Mouse (Mus musculus): ENCODE data around the gene Slc13a5.

The Slc13a5 gene

DNA sequence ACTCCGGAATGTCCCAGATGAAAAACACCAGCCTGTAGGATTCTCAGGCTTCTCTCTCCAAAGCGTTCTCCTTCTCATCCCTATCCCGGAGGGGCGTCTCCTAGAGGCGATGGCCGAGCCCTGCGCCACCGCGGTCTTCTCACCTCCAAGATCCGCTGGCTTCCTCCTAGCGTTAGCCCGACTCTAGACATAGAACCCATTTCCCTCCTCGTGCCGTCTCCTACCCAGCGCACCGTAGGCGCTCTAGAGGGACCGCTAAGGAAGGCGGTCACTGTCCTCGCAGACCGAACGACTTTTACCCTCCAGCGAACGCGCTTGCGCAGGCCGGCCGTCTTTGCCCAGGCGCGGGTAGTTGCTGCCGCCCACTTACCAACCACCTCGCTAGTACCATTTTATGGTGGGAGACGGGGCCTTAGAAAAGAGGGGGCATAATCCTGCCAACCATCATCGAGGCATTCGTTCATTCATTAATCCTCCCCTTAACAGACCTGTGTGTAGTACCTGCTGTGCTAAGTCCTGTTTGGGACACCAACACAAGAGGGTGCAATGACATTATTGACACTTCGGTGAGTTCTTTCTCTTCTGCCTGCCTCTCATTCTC, at the start of gene Slc13a5:
Slc13a5 (minus strand) TSS at position 263 of the 601 bp plus-strand sequence.
- no peak for DNase-seq (ENCODE audit: low spot score)

DNA sequence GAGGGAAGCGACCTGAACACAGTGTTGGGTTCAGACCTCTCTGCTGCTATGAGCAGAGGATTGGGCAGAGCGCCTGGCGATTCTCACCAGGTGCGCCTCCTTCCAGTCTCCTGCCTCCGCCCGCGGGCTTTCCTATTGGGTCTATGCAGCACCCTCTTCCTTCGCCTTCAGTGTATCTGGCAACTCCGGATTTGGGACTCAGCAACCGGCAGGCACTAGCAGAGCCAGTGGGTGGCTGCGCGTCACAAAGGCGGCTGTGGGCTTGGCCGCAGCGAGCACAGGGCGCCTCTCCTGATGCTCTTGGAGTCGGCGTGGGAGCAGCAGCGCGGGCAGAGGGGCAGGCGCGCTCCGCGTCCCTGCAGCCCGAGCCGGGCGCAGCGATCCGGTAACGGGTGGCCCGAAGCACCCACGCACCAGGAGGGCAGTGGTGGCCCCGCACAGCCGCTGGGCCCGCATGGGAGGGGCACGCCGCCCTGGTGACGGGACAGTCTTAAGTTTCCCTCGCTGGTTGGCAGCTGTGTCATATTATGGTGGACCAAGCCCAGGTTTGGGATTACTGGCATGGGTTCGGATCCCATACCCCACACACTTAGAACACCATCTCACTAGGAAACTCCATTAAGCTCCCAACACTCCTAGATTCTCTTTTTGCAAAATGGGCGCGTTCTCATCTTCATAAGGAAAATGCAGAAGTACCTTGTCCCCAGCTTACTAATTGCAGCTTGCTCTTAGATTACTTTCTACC, 47.3 kb upstream of the Slc13a5 start, which contains the start of gene Fbxo39:
Fbxo39 (plus strand) TSS at position 294 of the 745 bp plus-strand sequence.
- no peak for DNase-seq (ENCODE audit: low spot score)

DNA sequence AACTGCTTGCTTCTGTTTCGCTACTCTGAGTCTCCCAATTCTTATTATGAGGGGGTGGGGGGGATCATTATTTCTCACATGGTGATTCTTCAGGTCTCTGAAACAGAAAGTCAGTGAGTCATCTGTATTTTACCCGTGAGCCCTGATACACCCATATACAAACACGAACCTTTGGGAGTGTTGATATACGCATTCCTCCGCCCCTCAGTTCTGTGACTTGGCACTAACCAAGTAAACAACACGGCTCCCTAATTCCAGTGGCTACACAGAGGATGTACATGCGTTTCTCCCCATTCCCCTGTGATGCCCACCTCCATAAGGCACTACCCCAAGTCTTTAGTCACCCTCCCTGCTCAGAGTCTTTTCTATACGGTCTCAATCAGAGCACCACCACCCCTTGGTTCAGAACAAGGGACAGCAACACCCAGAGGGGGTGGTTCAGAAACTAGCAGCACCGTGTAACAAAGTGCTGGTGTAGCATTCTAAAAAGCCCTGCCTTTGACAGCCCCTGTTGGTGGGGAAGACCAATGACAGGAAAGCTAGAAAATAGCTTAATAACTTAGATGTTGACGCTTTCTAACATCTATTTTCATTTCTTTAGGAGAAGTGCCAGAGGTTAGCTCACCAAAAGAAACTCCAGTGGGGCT, 44.5 kb upstream of the Slc13a5 start:
- DNase-seq (ENCODE audit: low spot score), result no peak

DNA sequence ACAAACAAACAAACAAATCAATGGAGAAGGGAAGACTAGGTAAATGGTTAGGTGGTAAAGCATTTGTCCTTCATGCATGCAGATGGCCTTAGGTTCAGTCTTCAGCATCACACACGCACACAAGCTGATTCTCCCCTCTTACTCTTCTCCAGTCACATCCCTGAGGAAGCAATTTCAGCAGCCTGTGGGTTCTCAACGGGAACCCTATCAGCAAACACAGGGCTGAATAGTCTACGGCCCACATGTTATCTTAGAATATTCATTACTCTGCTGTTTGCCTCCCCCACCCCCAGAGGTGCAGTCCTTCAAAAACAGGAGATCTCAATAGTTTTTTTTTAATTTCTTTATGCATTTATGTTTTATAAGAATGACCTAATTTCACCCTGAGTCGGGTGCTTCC, 43.5 kb upstream of the Slc13a5 start:
- DNase-seq (ENCODE audit: low spot score), result no peak

DNA sequence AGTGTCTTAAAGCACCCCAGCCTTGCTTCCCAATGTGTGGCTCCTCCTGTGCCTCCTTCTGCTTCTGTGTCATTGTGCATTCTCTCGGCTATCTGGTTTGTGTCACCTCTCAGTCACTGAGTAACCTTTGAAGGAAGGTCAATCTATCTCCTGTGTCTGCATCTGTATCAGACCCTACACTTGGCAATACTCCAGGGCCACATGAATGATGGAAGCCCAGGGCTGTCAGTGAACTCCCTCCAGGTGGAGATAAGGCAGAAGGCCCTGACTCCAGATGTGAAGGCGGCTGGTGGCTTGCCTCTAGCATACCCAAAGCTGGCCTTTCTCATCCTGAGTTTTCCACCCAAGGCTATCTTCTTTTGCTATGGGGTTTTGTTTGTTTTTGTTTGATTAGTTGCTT, 42.0 kb upstream of the Slc13a5 start:
- no peak for DNase-seq (ENCODE audit: low spot score)

DNA sequence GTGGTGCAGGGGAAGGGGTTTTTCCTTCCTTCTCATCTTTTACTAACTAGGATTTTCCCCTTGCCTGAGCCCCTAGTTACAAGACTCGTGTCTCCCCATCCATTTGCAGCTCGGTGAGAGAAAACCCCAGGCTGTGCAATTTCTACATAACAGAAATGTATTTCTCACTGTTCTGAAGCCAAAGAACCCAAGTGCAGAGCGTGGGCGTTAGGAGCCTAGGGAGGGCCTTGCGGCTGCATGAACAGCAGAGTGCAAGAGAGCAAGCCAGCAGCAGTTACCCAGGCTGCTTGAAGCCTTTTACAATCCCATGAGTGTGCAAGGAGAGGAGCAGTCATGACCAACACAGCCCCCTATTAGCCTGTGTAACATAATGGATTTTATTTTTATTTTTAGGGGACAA, 40.4 kb upstream of the Slc13a5 start:
- no peak for DNase-seq (ENCODE audit: low spot score)

DNA sequence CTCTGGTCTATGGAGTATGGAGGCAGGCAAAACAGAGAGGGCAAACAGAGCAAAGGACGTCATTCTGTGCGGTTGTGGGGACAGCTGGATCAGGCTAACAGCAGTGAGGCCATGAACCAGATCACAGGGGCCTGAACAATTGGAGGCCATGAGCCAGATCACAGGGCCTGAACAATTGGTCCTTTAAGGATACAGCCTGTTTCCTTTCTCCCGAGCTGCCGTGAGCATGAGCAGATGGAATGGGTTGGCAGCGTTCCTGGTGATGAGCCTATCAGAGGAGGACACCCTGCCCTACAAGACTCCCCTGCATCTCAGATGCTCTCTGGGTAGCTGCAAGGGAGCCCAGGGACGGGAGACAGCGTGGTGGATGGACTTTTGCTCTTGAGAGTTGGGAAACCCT, 35.2 kb upstream of the Slc13a5 start:
- DNase-seq (ENCODE audit: low spot score), result peak; percentile 59

DNA sequence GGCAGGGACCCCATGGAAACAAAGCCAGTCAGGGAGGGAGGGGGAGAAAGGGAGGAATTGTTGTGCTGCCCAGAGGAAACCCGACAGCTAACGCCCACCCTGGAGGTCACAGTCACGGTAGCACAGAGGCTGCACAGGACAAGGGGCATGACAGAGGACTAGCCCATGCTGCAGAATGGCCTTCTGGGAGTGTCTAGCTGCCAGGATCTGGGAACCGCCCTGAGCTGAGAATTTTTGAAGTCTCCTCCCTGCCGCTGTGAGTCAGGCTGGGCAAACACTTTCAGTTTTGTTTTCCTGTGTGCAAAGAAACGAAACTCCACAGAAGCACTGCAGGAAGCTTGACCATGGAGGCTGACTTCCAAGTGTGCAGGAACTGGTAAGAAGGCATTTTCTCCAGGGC, 34.3 kb upstream of the Slc13a5 start, which contains the start of gene Xaf1:
Xaf1 (plus strand) TSS at position 296 of the 400 bp plus-strand sequence.
- peak; percentile 89 for DNase-seq (ENCODE audit: low spot score)

DNA sequence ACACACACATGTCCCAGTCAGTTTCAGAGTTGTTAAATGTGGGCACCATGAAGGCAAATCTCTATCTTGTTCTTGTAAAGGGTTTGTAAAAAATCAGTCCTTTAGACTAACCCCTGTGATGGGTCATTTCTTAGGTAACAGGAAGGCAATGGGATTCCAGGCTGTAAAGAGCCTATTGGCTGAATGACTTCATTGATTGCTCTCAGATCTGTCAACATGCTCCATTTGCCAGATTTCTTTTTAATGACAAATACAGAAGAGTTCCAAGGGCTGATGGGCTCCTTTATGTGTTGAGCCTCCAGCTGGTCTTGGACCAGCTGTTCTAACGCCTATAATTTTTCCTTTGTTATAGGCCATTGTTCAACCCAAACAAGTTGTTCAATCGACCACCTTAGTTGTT, 26.1 kb upstream of the Slc13a5 start:
- no peak for DNase-seq (ENCODE audit: low spot score)

DNA sequence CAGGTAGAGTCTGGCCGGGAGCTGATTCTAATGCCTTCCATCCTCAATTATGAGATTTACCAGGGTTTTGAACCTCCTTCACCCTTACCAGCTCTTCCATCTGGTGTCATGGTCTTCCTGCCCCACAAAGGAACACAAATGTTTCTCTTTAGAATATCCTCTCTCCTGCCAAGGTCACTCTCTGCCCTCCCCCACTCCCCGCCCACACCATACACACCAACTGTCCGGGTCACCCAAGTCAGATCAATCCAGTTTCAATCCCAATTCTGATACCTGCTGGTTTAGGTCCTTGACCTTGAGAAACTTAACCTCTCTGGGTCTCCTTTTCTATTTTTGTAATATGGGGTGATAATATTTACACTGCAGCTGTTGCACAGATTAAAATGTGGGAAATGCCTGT, 20.5 kb upstream of the Slc13a5 start:
- no peak for DNase-seq (ENCODE audit: low spot score)

DNA sequence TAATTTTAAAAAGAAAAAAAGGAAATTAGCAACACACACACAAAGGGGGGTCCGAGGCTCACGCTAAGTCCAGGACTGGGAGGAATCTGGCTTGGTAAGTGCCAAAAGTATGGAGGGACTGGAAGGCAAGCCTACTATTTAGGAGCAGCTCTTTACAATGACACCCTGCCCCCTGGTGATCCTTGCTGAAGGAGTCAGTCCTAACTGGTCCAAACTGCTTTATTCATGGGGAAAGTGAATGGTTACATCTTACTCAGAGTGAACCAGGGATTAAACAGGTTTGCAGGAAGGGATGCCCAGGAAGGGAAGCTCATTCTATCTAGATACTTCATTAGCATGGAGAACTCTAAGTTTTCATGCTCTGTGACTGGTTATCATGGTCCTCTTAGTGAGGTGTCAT, 20.1 kb upstream of the Slc13a5 start:
- no peak for DNase-seq (ENCODE audit: low spot score)

DNA sequence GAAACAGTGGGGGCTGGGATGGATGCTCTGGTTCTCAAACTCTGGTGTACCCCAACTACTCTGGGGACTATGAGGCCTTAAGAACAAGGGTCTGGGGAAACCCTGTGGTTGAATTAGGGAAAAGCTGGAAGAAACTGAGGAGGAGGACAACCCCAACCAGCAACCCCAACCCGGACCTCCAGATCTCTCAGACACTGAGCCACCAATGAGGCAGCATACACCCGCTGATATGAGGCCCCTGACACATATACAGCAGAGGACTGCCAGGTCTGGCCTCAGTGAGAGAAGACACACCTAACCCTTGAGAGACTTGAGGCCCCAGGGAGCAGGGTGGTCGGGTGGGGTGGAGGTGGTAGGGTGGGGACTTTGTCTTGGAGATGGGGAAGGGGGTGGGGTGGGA, 19.6 kb upstream of the Slc13a5 start:
- no peak for DNase-seq (ENCODE audit: low spot score)

DNA sequence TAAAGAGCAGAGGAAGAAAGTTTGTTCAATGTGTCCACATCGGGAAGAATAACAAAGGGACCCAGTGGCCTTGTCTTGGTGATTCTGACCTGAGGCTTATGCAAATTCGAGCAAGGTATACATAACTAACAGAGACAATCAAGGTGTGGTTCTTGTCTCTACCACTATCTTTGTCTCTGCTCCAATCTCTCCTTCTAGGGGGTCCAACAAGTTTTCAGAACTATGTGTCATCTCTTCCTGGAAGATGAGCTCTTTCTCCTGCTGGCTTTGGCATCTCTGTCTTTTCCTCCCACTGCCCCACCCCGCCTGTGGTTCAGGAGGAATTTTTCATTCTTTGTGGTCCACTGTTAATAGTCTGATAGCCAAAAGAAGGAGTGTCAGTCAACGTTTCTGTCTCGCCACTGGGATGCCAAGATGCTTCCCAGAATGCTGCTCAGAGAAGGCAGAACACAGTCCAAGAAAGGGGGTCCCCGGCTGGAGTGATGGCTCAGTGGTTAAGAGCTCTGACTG, 19.0 kb upstream of the Slc13a5 start:
- no peak for DNase-seq (ENCODE audit: low spot score)

DNA sequence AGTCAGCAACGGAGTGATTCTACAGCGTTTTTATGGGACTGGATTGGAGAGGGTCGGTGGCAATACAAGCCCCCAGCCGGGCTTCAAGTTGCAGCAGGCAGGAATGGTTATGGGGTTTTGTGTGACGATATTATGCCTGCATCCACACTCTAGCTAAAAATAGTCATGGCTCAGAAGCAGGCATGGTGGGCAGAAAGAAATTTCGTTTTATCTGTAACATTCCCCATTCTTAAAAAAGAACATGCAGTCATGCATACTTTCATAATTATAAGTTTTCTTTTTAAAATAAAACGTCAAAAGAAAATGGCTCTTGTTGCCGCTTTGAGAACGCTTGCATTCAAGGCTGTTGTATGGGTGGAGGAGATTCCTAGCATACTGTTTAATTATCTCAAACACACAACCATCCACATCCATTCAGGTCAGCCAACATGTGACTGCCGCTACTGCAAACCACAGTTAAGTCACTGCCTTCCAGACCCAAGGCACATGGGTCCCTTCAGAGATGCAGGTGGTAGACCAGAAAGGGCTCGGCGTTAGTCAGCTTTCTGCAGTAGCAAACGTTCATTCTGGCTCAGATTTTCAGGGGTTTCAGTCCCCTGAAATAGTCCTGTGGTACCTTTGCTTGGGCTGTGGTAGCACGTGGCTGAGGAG, 17.6 kb upstream of the Slc13a5 start:
- no peak for DNase-seq (ENCODE audit: low spot score)

DNA sequence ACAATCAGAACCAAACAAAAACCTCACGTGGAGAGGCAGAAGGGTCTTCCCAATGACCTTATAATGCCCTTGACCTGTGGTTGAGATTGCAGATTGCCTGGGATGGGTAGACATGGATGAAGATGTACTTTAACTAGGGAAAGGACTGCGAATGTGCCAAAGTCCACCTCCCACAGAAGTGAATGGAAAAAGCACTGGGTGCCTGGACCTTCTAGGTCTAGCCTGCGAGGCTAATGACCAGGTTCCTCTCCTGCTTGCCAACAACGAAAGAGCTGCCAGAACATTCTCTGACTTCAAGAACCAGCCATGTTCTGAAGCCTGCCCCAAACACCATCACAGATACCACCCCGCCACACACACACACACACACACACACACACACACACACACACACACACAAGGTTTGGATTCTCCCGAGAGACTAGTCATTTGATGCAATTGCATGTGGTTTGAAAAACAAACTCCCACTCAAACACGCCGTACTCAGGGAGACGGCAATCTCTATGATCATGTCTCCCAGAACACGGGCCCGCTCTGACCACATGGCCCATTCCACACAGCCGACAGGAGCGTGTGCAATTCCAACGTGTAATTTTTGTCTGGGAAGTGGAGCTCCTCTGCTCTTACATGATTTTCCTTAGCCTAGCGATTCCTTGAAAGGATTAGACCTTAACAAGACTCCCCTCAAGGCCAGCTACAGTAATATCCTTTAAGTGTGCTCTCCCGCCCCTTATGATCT, 16.6 kb upstream of the Slc13a5 start:
- no peak for DNase-seq (ENCODE audit: low spot score)

DNA sequence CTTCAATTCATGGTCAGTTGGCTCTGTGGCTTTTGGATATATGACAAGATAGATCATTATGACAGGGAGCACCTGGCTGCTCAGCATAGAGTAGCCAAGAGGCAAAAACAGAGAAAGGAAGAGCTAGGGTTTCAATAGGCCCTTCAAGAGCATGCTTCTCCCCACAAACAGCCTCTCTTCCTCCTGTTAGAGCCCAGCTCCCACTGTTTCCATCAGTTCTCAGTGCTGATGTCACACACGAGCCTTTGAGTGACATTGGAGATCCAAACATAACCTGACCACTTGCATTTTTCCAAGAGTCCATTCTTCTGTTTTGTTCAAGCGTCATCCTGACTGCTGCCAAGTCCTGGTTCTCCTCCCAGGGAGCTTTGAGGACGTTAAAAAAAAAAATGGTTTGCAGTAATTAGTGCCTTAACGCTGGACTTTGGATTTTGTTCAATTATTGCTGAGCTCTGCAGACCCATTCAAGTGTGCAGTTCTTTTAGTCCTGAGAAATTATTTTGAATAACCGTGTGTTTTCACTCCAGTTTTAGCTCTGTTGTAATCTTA, 14.9 kb upstream of the Slc13a5 start:
- DNase-seq (ENCODE audit: low spot score), result no peak

DNA sequence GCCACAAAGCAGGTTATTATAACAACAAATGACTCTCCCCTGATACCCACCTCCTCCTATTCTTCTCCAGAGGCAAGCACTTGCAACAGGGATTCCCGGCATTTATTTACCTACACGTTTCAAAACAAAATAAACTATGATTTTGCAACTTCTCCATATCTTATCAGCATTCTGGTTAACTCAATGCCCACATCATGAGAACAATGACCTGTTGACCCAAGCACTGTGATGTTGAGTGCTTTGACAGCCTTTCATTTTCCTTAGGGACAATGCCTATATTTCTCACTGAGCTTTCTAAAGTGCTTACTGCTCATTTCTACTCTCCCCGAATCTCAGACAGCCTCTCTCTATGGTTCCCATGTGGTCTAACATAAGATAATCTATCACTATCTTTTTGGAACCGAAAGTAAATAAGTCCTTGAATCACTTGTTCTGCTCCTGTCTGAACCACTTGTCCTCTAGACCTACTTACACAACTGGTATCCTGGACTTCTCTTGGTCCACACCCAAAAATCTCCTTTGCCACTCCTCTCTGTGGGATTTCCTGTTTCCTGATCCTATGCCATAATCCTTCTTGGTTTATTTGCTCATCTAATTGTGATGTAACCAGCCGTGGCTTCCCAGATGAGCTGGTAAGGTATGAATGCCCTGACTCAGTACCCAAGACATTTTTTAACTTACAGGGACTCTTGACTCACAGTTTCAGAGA, 14.3 kb upstream of the Slc13a5 start:
- no peak for DNase-seq (ENCODE audit: low spot score)

DNA sequence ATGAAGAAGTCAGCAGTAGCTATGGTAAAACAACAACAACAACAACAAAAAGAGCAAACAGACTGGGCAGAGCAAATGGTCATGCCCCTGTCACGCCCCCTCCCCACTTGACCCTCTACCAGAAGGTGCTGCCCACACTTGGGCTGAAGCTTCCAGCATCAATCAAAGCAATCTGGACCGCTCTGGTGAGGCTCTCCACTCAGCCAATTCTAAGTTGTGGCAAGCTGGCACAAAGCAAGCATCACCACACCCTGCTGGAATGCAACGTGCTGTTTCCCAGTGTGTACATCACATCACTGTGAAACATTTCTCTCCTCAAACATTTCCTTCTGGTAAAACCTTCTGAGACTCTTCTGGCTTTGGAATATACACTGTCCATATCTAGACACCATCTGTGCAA, 6.3 kb upstream of the Slc13a5 start:
- no peak for DNase-seq (ENCODE audit: low spot score)

DNA sequence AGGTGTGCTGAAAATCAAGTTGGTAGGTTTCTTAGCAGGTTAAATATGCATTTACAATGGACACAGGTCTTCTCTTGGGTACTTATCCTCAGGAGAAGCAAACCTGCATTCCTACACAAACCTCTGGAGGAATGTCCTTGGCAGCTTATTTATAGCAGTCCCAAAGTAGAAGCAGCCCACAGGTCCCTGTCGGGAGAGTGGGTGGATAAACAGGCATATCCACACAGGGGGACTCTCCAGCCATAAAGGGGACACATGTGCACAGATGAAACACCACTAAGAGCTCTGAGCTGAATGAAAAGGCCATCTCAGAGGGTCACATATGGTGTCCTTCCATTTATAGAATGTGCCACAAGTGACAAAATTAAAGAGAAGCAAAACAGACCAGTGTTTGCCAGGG, 4.7 kb upstream of the Slc13a5 start:
- DNase-seq (ENCODE audit: low spot score), result no peak

DNA sequence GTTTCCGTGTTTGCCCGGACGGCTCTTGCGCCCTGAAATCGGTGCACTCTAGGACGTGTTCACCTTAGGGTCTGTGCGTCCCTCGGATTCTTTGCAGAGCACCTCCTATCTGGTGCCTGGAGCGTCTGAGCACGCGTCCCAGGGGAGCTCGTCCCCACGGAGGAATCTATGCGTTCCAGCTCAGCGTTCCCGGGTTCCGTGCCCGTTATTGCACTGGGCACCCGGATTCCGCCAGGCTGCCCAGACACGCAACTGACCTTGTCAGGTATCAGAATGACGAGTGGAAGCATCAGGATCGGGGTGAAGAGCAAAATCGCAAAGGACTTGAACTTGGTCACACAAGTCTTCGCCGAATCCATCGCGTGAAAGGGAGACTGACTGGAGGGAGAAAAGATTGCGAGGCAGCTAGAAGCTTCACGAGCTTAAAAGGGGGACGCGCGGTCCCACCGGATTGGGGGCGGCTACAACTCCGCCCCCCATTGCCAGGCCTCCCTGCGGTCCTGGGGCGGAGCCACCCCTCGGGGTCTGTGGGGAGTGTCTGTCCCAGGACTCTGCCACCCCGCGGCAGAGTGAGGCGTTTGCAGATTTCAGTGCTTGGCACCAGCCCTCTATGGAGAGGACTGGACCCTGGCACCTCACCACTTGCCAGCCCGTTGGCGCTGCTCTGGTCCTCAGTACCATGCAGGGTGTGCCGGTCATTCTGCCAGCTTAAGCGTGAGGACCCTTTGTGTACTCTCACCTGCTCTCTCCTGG, 639 bp downstream of the Slc13a5 start:
- no peak for DNase-seq (ENCODE audit: low spot score)

All from lung, postnatal 25 days (tissue).